Mouse (Mus musculus) ovary, adult 10 weeks (tissue): ENCODE results near the gene Fcgrt. TPM values are rescaled to one million over a fixed set of nuclear protein-coding genes. Genes with fewer than 3 reads are reported as not detected.

ENCODE experiments used
- polyA plus RNA-seq: library from polyadenylated mRNA; stranded (reverse); fragments of 350-450 nt; fragmentation: Illumina TruSeq; extraction: RNeasy Lipid Tissue Mini Kit (QIAGEN cat#74804); gene quantifications from one replicate; pipeline ENCODE4 v1.2.3, GENCODE M21; 2014

Fcgrt gene
- 14.4 TPM for polyA plus RNA-seq

DNA sequence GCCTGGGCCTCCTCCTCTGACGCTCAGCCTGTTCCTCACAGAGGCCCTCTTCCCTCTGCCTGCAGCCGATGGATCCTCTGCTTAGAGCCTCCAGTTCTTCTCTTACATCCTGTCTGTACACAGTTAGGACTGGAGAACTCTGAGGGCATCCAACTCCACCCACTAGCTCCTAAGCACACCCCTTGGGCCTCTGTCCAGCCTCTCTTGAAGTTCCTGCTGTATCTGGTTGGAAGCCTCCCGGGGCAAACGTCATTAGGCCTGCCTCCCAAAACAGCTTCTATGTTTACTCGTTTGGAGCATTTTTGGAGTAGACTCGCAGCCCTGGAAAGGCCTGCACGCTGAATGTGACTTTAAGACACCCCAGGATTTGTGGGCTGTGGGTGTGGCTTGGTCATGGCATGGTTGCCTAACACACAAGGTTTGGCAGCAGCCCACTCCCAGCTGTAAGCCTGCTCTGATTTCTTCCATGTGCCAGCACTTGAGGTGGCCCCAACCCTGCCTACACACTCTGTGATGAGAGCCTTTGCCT lies at the start of gene Fcgrt:
TSS of gene Fcgrt (minus strand) at position 200 of the 529 bp plus-strand sequence.

DNA sequence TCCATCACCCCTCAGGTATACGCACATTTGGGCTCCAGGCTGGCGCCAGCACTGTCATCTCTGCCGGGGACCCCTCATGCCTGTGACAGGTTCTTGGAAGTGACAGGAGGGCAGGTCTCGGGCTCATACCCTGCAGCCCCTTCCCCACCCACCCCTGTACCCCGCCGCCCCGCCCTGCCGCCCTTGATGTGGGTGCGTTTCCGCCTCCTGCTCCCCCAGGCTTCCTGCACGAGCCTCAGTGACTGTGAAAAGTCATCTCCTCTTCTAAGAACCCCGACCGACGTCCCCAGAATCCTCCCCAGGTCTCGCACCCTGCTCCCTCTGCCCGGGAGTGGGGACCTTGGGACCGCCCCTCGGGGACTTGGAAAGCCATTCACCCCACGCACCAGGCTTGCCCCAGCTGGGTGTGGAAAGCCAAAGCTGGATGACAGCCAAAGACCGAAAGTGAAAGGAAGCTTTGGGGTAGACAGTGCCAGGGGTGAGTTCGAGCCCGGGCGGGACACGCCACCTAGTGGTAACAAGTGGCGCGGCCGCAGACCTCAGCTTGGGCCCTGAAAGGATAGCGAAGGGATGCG lies 32.4 kb upstream of the Fcgrt start, which contains the start of the genes Gm45713 and Flt3l:
TSS of gene Gm45713 (minus strand) at position 239 of the 575 bp plus-strand sequence.
TSS of gene Flt3l (minus strand) at position 440 of the 575 bp plus-strand sequence.

DNA sequence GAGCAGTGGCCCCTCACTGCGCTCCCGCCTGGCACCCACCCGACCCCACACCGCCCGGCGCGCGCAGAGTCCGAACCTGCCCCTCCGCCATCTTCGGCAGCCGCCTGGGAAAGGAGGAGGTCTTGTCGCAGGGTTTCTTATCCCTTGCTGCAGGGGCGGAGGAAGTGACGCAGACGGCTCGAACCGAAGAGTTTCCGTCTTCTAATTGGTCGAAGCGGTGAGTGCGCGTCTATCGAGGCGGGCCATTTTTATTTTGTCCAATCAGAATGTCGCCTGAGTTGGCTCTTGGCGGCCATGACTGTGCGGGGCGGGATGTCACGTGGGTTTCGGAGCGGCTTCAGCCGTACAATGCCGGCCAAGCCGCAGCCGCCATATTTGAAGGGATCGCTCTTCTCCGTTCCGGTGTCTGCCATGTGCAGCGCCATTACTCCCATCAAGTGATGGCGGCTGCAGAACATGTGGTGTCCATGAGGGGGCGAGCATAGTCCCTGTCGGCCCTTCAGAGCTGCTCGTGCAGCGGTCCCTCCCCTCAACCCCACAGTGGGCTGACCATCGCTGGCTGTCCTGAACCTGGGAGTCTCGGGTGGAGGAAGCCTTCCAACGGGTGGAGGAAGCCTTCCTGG lies 25.1 kb upstream of the Fcgrt start, which contains the start of gene Rpl13a:
TSS of gene Rpl13a (minus strand) at position 138 of the 623 bp plus-strand sequence.

DNA sequence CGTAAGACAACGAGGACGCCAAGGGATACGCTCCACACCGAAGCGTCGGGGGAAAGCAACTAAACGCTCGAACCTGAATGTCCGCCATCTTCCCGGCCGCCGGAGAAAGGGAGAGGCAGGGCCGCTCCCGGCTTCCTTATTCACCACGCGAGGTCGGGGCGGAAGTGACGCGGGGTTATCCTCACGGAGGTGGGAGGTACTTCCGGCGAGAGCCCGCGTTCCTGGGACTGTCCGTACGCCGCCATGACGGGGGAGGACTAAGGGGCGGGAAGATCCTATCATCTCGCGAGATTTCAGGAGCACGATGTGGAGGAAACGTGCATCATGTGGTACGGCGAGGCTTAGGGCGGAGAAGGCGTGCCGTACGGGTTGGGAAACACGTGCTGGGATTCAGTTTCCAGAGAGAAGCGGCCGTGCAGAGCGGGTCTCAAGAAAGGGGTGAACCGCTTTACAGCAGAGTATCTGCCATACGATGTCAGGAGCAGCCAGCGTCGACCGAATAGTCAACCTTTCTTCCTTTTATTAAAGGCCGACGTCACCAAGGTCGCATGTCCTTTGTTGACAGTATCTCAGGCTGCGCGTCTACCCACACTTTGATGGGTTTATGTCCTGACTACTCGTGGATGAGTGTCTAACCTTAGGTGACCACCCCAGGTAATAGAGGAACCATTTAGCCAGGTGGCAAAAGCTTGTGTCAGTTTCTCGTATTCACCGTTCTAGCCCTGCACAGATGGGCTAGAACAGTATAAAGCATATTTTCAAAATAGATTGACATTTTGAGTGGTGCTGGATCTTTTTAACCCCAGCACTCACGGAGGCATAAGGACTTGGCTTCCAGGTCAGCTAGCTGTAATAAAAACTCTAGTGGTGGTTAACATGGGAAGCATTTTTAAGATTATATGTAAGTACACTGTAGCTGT lies 20.8 kb upstream of the Fcgrt start, which contains the start of gene Rps11:
TSS of gene Rps11 (minus strand) at position 216 of the 920 bp plus-strand sequence.

DNA sequence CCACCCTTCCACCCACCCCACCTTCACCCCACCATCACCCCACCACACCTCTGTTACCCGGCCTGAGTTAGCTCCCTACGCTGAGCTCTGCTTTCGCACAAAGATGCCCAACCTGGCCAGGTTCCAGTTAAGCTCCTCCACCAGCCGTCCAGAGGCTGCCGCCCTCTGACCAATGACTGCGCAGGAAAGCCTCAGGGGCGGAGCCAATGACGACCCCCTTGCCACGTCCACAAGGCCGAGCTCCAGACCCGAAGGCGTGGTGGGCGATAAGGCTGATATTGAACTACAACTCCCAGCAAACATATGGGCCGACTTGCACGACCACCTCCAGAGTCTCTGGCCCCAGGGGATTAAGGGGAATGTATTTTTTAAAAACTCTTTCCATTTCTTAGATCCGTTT lies 11.6 kb downstream of the Fcgrt start, which contains the start of gene Rcn3:
TSS of gene Rcn3 (minus strand) at position 174 of the 400 bp plus-strand sequence.

DNA sequence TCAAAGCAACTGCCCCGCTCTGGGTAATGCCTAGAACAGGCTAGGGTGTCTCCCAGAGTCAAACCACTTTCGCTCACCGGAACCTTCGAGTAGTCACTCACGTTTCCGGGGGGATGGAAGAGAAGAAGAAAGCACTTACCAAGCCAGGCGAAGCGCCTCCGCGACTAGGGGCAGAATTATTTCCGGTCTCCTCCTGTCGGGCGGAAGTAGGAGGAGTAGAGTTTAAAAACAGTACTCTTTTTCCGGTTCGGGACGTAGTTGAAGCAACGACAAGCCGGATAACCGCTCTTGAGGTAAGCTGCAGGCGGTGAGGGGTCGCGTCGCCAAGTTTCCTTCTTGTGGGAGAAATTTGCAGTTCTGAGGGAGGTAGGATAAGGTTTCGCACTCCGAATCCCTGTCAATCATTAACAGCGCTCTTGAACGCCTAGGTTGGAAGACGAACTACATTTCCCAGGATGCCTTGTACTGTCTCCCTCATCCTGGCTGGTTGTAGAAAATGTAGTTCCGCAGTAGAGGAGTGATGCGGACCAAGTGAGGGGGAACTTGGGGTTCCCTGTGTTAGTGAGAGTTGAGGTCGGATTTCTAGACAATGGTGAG lies 41.3 kb downstream of the Fcgrt start, which contains the start of the genes Nosip and Prrg2:
TSS of gene Nosip (plus strand) at position 191 of the 597 bp plus-strand sequence.
TSS of gene Prrg2 (minus strand) at position 439 of the 597 bp plus-strand sequence.

DNA sequence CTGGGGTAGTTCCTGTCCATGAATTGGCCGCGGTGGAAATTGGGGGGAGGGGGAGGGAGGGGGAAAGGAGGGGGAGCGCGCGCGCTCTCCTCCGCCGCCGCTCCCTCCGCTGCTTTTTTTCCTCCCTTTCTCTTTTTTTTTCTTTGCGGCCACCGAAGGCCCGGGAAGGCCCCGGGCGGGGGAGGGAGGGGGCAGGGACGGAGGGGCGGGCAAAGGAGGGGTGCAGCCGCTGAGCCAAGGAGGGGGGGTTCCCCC lies 50.9 kb downstream of the Fcgrt start, which contains the start of gene Prr12:
TSS of gene Prr12 (minus strand) at position 20 of the 255 bp plus-strand sequence.

Other genes starting within 250 kb of the Fcgrt start
- not detected for gene Pnkp, start 246.7 kb downstream of the Fcgrt start, polyA plus RNA-seq
- not detected for gene Ptov1, start 234.1 kb downstream of the Fcgrt start, polyA plus RNA-seq
- 2.5 TPM for gene Med25, start 211.1 kb downstream of the Fcgrt start, polyA plus RNA-seq
- gene Fuz, start 207.8 kb downstream of the Fcgrt start, polyA plus RNA-seq, result 3.2 TPM
- gene Ap2a1, start 174.4 kb downstream of the Fcgrt start, polyA plus RNA-seq, result 20.6 TPM
- gene Tsks, start 160.6 kb downstream of the Fcgrt start, polyA plus RNA-seq, result not detected
- 0.88 TPM for gene Cpt1c, start 129.0 kb downstream of the Fcgrt start, polyA plus RNA-seq
- gene Prmt1, start 117.3 kb downstream of the Fcgrt start, polyA plus RNA-seq, result 8.2 TPM
- 8.4 TPM for gene Irf3, start 106.2 kb downstream of the Fcgrt start, polyA plus RNA-seq
- 2.0 TPM for gene Bcl2l12, start 105.1 kb downstream of the Fcgrt start, polyA plus RNA-seq
- gene Scaf1, start 87.5 kb downstream of the Fcgrt start, polyA plus RNA-seq, result 2.2 TPM
- 4.0 TPM for gene Rras, start 85.9 kb downstream of the Fcgrt start, polyA plus RNA-seq
- 0.40 TPM for gene Prr12, start 51.0 kb downstream of the Fcgrt start, polyA plus RNA-seq
- 9.1 TPM for gene Nosip, start 41.4 kb downstream of the Fcgrt start, polyA plus RNA-seq
- 4.7 TPM for gene Prrg2, start 41.2 kb downstream of the Fcgrt start, polyA plus RNA-seq
- 0.31 TPM for gene Rcn3, start 11.6 kb downstream of the Fcgrt start, polyA plus RNA-seq
- gene Rps11, start 20.6 kb upstream of the Fcgrt start, polyA plus RNA-seq, result 474 TPM
- gene Rpl13a, start 24.9 kb upstream of the Fcgrt start, polyA plus RNA-seq, result 557 TPM
- not detected for gene Gm45713, start 32.4 kb upstream of the Fcgrt start, polyA plus RNA-seq
- gene Flt3l, start 32.6 kb upstream of the Fcgrt start, polyA plus RNA-seq, result 3.9 TPM
- 2.1 TPM for gene Pih1d1, start 50.5 kb upstream of the Fcgrt start, polyA plus RNA-seq
- 0.88 TPM for gene Aldh16a1, start 50.7 kb upstream of the Fcgrt start, polyA plus RNA-seq
- not detected for gene Slc17a7, start 60.1 kb upstream of the Fcgrt start, polyA plus RNA-seq
- not detected for gene Gfy, start 75.7 kb upstream of the Fcgrt start, polyA plus RNA-seq
- not detected for gene Pth2, start 77.1 kb upstream of the Fcgrt start, polyA plus RNA-seq
- gene Ccdc155, start 101.0 kb upstream of the Fcgrt start, polyA plus RNA-seq, result not detected
- gene Dkkl1, start 108.3 kb upstream of the Fcgrt start, polyA plus RNA-seq, result not detected
- gene Tead2, start 111.9 kb upstream of the Fcgrt start, polyA plus RNA-seq, result 10.9 TPM
- gene Cd37, start 135.3 kb upstream of the Fcgrt start, polyA plus RNA-seq, result not detected
- not detected for gene Slc6a16, start 137.2 kb upstream of the Fcgrt start, polyA plus RNA-seq
- gene Slc6a21, start 173.7 kb upstream of the Fcgrt start, polyA plus RNA-seq, result not detected
- gene Trpm4, start 229.9 kb upstream of the Fcgrt start, polyA plus RNA-seq, result 0.46 TPM
- 0.31 TPM for gene Hrc, start 231.4 kb upstream of the Fcgrt start, polyA plus RNA-seq